Mouse (Mus musculus) MEL (cell line): ENCODE results near the gene Ube2e3. TPM values are rescaled to one million over a fixed set of nuclear protein-coding genes. Genes with fewer than 3 reads are reported as not detected.

Source experiments
- DNase-seq: peaks from one replicate; pipeline ENCODE4 v3.0.0; 2011; ENCODE audit warnings: low read depth, low spot score
- H3K27ac ChIP-seq: 2 replicates; pipeline ENCODE4 v1.5.1; 2012; ENCODE audit warnings: low read depth, mild to moderate bottlenecking, control low read depth, low read length, moderate library complexity; ENCODE audit not compliant: control insufficient read depth
- H3K27me3 ChIP-seq, 2 experiments: fragments of 150-350 bp in 1 of 2; sonication (generic) in 1 of 2; 2 replicates each; pipeline ENCODE4 v1.6.1; 2012; ENCODE audit warnings: low read length in 2 of 2, mild to moderate bottlenecking in 2 of 2, improper control_type of control experiment in 1 of 2, moderate library complexity in 1 of 2; ENCODE audit not compliant: insufficient read depth in 2 of 2, control insufficient read depth in 1 of 2
- H3K36me3 ChIP-seq, 2 experiments: 2 replicates each; pipeline ENCODE4 v1.6.1; 2012 to 2014; ENCODE audit warnings: low read length in 2 of 2, improper control_type of control experiment in 1 of 2, inconsistent platforms in 1 of 2, mild to moderate bottlenecking in 1 of 2; ENCODE audit not compliant: insufficient read depth in 2 of 2, control insufficient read depth in 1 of 2
- H3K4me1 ChIP-seq, 2 experiments: fragments of 150-350 bp in 1 of 2; sonication (generic) in 1 of 2; 2 replicates each; pipeline ENCODE4 v1.6.1; 2012; ENCODE audit warnings: low read length in 2 of 2, improper control_type of control experiment in 1 of 2, mild to moderate bottlenecking in 1 of 2; ENCODE audit not compliant: insufficient read depth in 2 of 2, control insufficient read depth in 1 of 2
- H3K4me3 ChIP-seq, 2 experiments: fragments of 150-350 bp in 1 of 2; sonication (generic) in 1 of 2; 2 replicates each; pipeline ENCODE4 v1.5.1; 2012; ENCODE audit warnings: low read depth in 2 of 2, low read length in 2 of 2, mild to moderate bottlenecking in 2 of 2, moderate library complexity in 2 of 2, control low read depth in 1 of 2, improper control_type of control experiment in 1 of 2; ENCODE audit not compliant: control insufficient read depth in 1 of 2, insufficient read depth in 1 of 2
- H3K79me2 ChIP-seq: 2 replicates; pipeline ENCODE4 v1.6.1; 2012; ENCODE audit warnings: mild to moderate bottlenecking, low read length, moderate library complexity; ENCODE audit not compliant: control insufficient read depth, poor library complexity, insufficient read depth
- H3K9ac ChIP-seq: 2 replicates; pipeline ENCODE4 v1.6.1; 2012; ENCODE audit warnings: low read depth, mild to moderate bottlenecking, control low read depth, low read length, moderate library complexity; ENCODE audit not compliant: control insufficient read depth, poor library complexity, severe bottlenecking
- H3K9me3 ChIP-seq: fragments of 150-350 bp; sonication (generic); replicated peaks from 2 replicates; pipeline ENCODE4 v1.6.1; 2012; ENCODE audit warnings: mild to moderate bottlenecking, low read length, improper control_type of control experiment, moderate library complexity; ENCODE audit not compliant: insufficient read depth
- BHLHE40 ChIP-seq: IDR thresholded peaks from 2 replicates; pipeline ENCODE4 v1.6.1; 2012; ENCODE audit warnings: low read depth, mild to moderate bottlenecking, inconsistent platforms, low read length, improper control_type of control experiment, borderline replicate concordance
- E2F4 ChIP-seq: IDR thresholded peaks from 2 replicates; pipeline ENCODE4 v1.6.1; 2011; ENCODE audit warnings: low read depth, low read length, improper control_type of control experiment, borderline replicate concordance
- ELF1 ChIP-seq: IDR thresholded peaks from 2 replicates; pipeline ENCODE4 v1.6.1; 2014; ENCODE audit warnings: low read depth, mild to moderate bottlenecking, inconsistent platforms, low read length, improper control_type of control experiment, moderate library complexity
- EP300 ChIP-seq, 2 experiments: IDR thresholded peaks; 2 replicates each; pipeline ENCODE4 v1.6.1; 2011; ENCODE audit warnings: improper control_type of control experiment in 2 of 2, low read length in 2 of 2, low read depth in 1 of 2, mild to moderate bottlenecking in 1 of 2
- ETS1 ChIP-seq: IDR thresholded peaks from 2 replicates; pipeline ENCODE4 v1.6.1; 2012; ENCODE audit warnings: low read depth, mild to moderate bottlenecking, inconsistent platforms, low read length, improper control_type of control experiment, moderate library complexity
- GABPA ChIP-seq: IDR thresholded peaks from 2 replicates; pipeline ENCODE4 v1.6.1; 2012; ENCODE audit warnings: low read depth, mild to moderate bottlenecking, inconsistent platforms, low read length, improper control_type of control experiment, moderate library complexity
- GATA1 ChIP-seq: IDR thresholded peaks from 2 replicates; pipeline ENCODE4 v1.6.1; 2011; ENCODE audit warnings: low read depth, low read length, improper control_type of control experiment
- JUND ChIP-seq: IDR thresholded peaks from 2 replicates; pipeline ENCODE4 v1.6.1; 2011; ENCODE audit warnings: low read depth, mild to moderate bottlenecking, improper control_type of control experiment, low read length
- MAFK ChIP-seq: IDR thresholded peaks from 2 replicates; pipeline ENCODE4 v1.6.1; 2011; ENCODE audit warnings: low read depth, mild to moderate bottlenecking, low read length, improper control_type of control experiment, borderline replicate concordance
- MAX ChIP-seq: IDR thresholded peaks from 2 replicates; pipeline ENCODE4 v1.6.1; 2011; ENCODE audit warnings: low read length, improper control_type of control experiment
- MEF2A ChIP-seq: IDR thresholded peaks from 2 replicates; pipeline ENCODE4 v1.6.1; 2014; ENCODE audit warnings: low read depth, mild to moderate bottlenecking, inconsistent platforms, low read length, improper control_type of control experiment; ENCODE audit not compliant: poor library complexity, insufficient replicate concordance, severe bottlenecking; ENCODE audit errors: extremely low read depth
- MXI1 ChIP-seq: IDR thresholded peaks from 2 replicates; pipeline ENCODE4 v1.6.1; 2011; ENCODE audit warnings: mild to moderate bottlenecking, low read depth, low read length, improper control_type of control experiment
- MYB ChIP-seq: IDR thresholded peaks from 2 replicates; pipeline ENCODE4 v1.6.1; 2011; ENCODE audit warnings: mild to moderate bottlenecking, low read depth, low read length, improper control_type of control experiment
- NELFE ChIP-seq: IDR thresholded peaks from 2 replicates; pipeline ENCODE4 v1.6.1; 2011; ENCODE audit warnings: low read depth, low read length, improper control_type of control experiment
- RCOR1 ChIP-seq: IDR thresholded peaks from 2 replicates; pipeline ENCODE4 v1.6.1; 2012; ENCODE audit warnings: low read depth, mild to moderate bottlenecking, inconsistent platforms, low read length, improper control_type of control experiment
- TCF12 ChIP-seq: IDR thresholded peaks from 2 replicates; pipeline ENCODE4 v1.6.1; 2014; ENCODE audit warnings: low read depth, mild to moderate bottlenecking, inconsistent platforms, low read length, improper control_type of control experiment, moderate library complexity
- UBTF ChIP-seq: IDR thresholded peaks from 2 replicates; pipeline ENCODE4 v1.6.1; 2012; ENCODE audit warnings: low read depth, mild to moderate bottlenecking, inconsistent platforms, low read length, improper control_type of control experiment, moderate library complexity, borderline replicate concordance; ENCODE audit not compliant: insufficient read depth
- USF1 ChIP-seq: IDR thresholded peaks from 2 replicates; pipeline ENCODE4 v1.6.1; 2014; ENCODE audit warnings: low read depth, mild to moderate bottlenecking, inconsistent platforms, low read length, improper control_type of control experiment, moderate library complexity
- USF2 ChIP-seq, 2 experiments: IDR thresholded peaks; 2 replicates each; pipeline ENCODE4 v1.6.1; 2011 to 2012; ENCODE audit warnings: improper control_type of control experiment in 2 of 2, low read length in 2 of 2, borderline replicate concordance in 1 of 2, inconsistent platforms in 1 of 2, low read depth in 1 of 2, mild to moderate bottlenecking in 1 of 2; ENCODE audit not compliant: insufficient read depth in 1 of 2
- ZMIZ1 ChIP-seq: IDR thresholded peaks from 2 replicates; pipeline ENCODE4 v1.6.1; 2012; ENCODE audit warnings: low read depth, mild to moderate bottlenecking, inconsistent platforms, low read length, improper control_type of control experiment, moderate library complexity
- polyA plus RNA-seq, 2 experiments: library from polyadenylated mRNA; stranded (reverse) in 1 of 2; unstranded in 1 of 2; fragments of >175 nt in 1 of 2; fragments of >200 nt in 1 of 2; gene quantifications; 2 replicates each; pipeline versions ENCODE4 v1.2.1 to v1.2.4; 2012; ENCODE audit warnings: low replicate concordance in 2 of 2, low read depth in 1 of 2; ENCODE audit not compliant: insufficient read length in 2 of 2, insufficient read depth in 1 of 2, missing spikeins in 1 of 2
- total RNA-seq: library from RNA; depleted of rRNA; stranded (reverse); fragments of 300-350 nt; gene quantifications from 2 replicates; pipeline ENCODE4 v1.2.3, GENCODE M21; 2012

Gene Ube2e3
- total and polyA plus RNA-seq, 3 experiments, result 41.9 to 160 (median 99.4) TPM

DNA sequence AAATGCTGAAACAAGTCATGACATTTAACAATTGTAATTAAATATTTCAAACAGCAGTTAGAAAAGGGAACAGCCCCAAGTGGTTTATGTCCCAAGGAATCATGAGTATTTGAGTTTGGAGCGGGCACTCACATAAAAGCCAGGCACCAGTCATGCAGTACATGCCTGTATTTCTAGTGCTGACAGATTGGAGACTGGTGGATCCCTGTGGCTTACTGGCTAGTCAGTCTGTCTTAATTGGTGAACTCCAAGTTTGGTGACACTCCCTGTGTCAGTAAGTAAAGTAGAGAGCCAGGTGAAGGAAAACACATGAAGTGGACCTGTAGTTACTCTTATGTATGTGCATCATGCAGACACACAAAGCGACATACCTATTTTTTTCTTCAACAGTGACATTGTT, 27.3 kb downstream of the Ube2e3 start:
- H3K9me3 ChIP-seq, result no peaks in the 10 kb centered on the region
- H3K9ac ChIP-seq, result no peak overlapping the region
- TF ChIP-seq GABPA, result no peak
- TF ChIP-seq E2F4, result no peak
- no peak for TF ChIP-seq MYB
- no peak for TF ChIP-seq GATA1
- no peak for TF ChIP-seq MXI1
- TF ChIP-seq JUND, result no peak
- peaks cover 2 to 5% of the 10 kb centered on the region in 2 experiments; a peak in 3 of 4 replicates for H3K4me1 ChIP-seq
- peaks cover 0 to 7% of the 10 kb centered on the region in 2 experiments; a peak in 2 of 4 replicates for H3K36me3 ChIP-seq
- no peak overlapping the region for H3K4me3 ChIP-seq
- DNase-seq, result no peak
- H3K27ac ChIP-seq, result no peak overlapping the region
- peaks cover 23% of the 10 kb centered on the region for H3K79me2 ChIP-seq
- H3K27me3 ChIP-seq, result no peaks in the 10 kb centered on the region

DNA sequence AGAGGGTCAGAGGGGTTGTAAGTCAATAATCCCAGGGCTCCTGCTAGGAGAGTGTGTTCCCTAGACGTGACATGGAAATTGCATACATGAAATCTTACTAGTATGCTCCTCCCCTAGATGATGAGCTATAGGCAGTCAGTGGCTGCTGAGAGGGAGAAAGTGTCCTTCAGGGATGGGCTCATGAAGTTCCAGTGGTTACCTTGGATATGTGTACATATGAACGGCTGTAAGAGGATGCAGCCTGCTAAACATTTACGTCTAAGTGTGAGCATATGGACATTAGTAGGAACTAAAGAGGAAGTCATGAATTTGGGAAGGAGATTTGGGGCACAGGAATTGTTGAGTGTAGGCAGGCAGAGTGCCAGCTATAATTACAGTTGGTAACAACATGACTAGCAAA, 38.0 kb downstream of the Ube2e3 start:
- H3K79me2 ChIP-seq, result peaks cover 22% of the 10 kb centered on the region
- TF ChIP-seq USF2 (IDR thresholded peaks at IDR 0.05; ENCODE audit: borderline replicate concordance in 1 of 2, insufficient read depth in 1 of 2, low read depth in 1 of 2, low read length in 2 of 2), result no peak
- no peak for TF ChIP-seq TCF12
- TF ChIP-seq GABPA, result no peak
- no peak for TF ChIP-seq MAX
- H3K9me3 ChIP-seq, result no peaks in the 10 kb centered on the region
- H3K4me1 ChIP-seq, result peaks cover under 1 to 4% of the 10 kb centered on the region in 2 experiments; a peak in 3 of 4 replicates
- peak; percentile 41 for DNase-seq
- no peak overlapping the region for H3K4me3 ChIP-seq
- no peaks in the 10 kb centered on the region for H3K27me3 ChIP-seq
- H3K9ac ChIP-seq, result no peak overlapping the region
- no peak overlapping the region for H3K27ac ChIP-seq
- peaks cover 1 to 12% of the 10 kb centered on the region in 2 experiments; a peak in 3 of 4 replicates for H3K36me3 ChIP-seq

DNA sequence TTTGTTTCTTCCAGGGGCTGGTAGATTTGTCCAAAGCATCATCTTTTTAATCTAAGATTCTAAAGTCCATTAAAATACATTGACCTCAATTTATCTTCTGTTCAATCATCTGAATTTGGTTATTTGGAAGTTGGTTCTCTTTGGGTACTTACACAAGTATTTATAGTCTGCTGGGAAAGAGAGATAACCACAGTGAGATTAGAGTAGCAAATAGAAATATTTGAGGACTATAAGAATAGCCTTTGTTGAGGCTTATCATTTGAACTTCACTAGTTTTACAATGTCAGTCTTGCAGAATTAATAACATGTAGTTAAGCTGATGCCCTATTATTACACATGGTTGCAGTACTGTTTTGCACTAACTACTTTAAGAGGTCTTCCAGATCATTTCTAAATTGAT, 43.6 kb downstream of the Ube2e3 start:
- no peak for DNase-seq
- Histone ChIP-seq H3K79me2 (peaks cover 23% of the 10 kb centered on the region), H3K4me3 (no peak overlapping the region), H3K36me3 (peaks cover 4 to 18% of the 10 kb centered on the region in 2 experiments), H3K9ac (no peak overlapping the region), H3K4me1 (peaks cover 5 to 14% of the 10 kb centered on the region in 2 experiments), H3K27ac (no peak overlapping the region), H3K27me3 (no peaks in the 10 kb centered on the region), H3K9me3 (no peaks in the 10 kb centered on the region)
- no peak for TF ChIP-seq ZMIZ1
- TF ChIP-seq MAFK, result no peak
- no peak for TF ChIP-seq BHLHE40
- TF ChIP-seq TCF12, result peak; percentile 38; the same call in 1 of the 2 replicates
- no peak for TF ChIP-seq NELFE
- peak; percentile 60; the same call in 1 of the 2 replicates for TF ChIP-seq GATA1
- TF ChIP-seq ELF1, result no peak
- peak; percentile 59 to 61; a peak in 2 of 4 replicates for TF ChIP-seq EP300 (IDR thresholded peaks at IDR 0.05; ENCODE audit: low read depth in 1 of 2, low read length in 2 of 2)
- no peak for TF ChIP-seq USF1
- TF ChIP-seq ETS1, result peak; percentile 54
- TF ChIP-seq USF2 (IDR thresholded peaks at IDR 0.05; ENCODE audit: borderline replicate concordance in 1 of 2, insufficient read depth in 1 of 2, low read depth in 1 of 2, low read length in 2 of 2), result no peak
- TF ChIP-seq MEF2A, result peak; percentile 81; the same call in 1 of the 2 replicates
- peak; percentile 26; the same call in 1 of the 2 replicates for TF ChIP-seq RCOR1
- TF ChIP-seq UBTF, result no peak
